Mouse (Mus musculus) C2C12 (cell line): ENCODE results near the gene Mtmr12.

Experiments used
- CTCF ChIP-seq: IDR thresholded peaks from one replicate; pipeline ENCODE4 v1.5.1; 2011; ENCODE audit not compliant: control insufficient read depth, insufficient read depth, insufficient read length
- MAX ChIP-seq: IDR thresholded peaks from one replicate; pipeline ENCODE4 v1.6.1; 2011; ENCODE audit warnings: mild to moderate bottlenecking, control low read depth
- MYOG ChIP-seq: IDR thresholded peaks from one replicate; pipeline ENCODE4 v1.6.1; 2011; ENCODE audit not compliant: control insufficient read depth, insufficient read length; ENCODE audit errors: extremely low read depth
- USF1 ChIP-seq: IDR thresholded peaks from one replicate; pipeline ENCODE4 v1.6.1; 2011; ENCODE audit warnings: low read depth, mild to moderate bottlenecking, control low read depth, moderate library complexity

GRCm38 (mm10) chr15:12250350-12250749, 45.5 kb downstream of the Mtmr12 start:
- TF ChIP-seq CTCF (no peak), MYOG (no peak), MAX (no peak), USF1 (no peak)
